Mouse (Mus musculus) forebrain, embryonic 14.5 days (tissue): ENCODE data around the gene Peli1. TPM values are rescaled to one million over a fixed set of nuclear protein-coding genes. Genes with fewer than 3 reads are reported as not detected.
A peak's percentile ranks its signal among the peaks of the same experiment; 100 is the strongest.

Experiments used
- ATAC-seq: fragments of 200-750 bp; cut with Nextera tagmentation; 2 replicates; pipeline ENCODE4 v1.8.0; 2017; ENCODE audit warnings: mild to moderate bottlenecking, moderate library complexity
- DNase-seq: peaks from one replicate; pipeline ENCODE4 v3.0.0-alpha.2; 2015; ENCODE audit warnings: low spot score
- H3K27ac ChIP-seq: fragments of 300-500 bp; sonication (generic); 2 replicates; pipeline ENCODE4 v1.5.1; 2014; ENCODE audit warnings: low read depth, mild to moderate bottlenecking, control low read depth, low read length, moderate library complexity
- H3K27me3 ChIP-seq: fragments of 300-500 bp; sonication (generic); replicated peaks from 2 replicates; pipeline ENCODE4 v1.6.1; 2014; ENCODE audit warnings: low read length, control low read depth, mixed read lengths; ENCODE audit not compliant: control insufficient read depth, insufficient read depth
- H3K36me3 ChIP-seq: fragments of 300-500 bp; sonication (generic); 2 replicates; pipeline ENCODE4 v1.6.1; 2014; ENCODE audit warnings: low read length, control low read depth; ENCODE audit not compliant: control insufficient read depth, insufficient read depth
- H3K4me1 ChIP-seq: fragments of 300-500 bp; sonication (generic); 2 replicates; pipeline ENCODE4 v1.6.1; 2014; ENCODE audit warnings: antibody characterized with exemption, low read length, control low read depth; ENCODE audit not compliant: control insufficient read depth, insufficient read depth
- H3K4me2 ChIP-seq: fragments of 300-500 bp; sonication (generic); 2 replicates; pipeline ENCODE4 v1.6.1; 2014; ENCODE audit warnings: mild to moderate bottlenecking, control low read depth, low read length
- H3K4me3 ChIP-seq: fragments of 300-500 bp; sonication (generic); 2 replicates; pipeline ENCODE4 v1.5.1; 2014; ENCODE audit warnings: low read depth, low read length, control low read depth
- H3K9ac ChIP-seq: fragments of 300-500 bp; sonication (generic); 2 replicates; pipeline ENCODE4 v1.6.1; 2014; ENCODE audit warnings: mild to moderate bottlenecking, low read length, control low read depth, moderate library complexity
- H3K9me3 ChIP-seq: fragments of 300-500 bp; sonication (generic); replicated peaks from 2 replicates; pipeline ENCODE4 v1.6.1; 2016; ENCODE audit warnings: low read length, control low read depth, mixed read lengths; ENCODE audit not compliant: control insufficient read depth
- WGBS: fragments of 180-500 bp; shearing (Covaris S2); extraction: QIAGEN DNeasy Blood & Tissue Kit; methylation state at CpG from one replicate; pipeline ENCODE4 v1.1.7; 2014; 5-methylcytosine and 5-hydroxymethylcytosine counted together
- polyA plus RNA-seq: library from polyadenylated mRNA; unstranded; fragments of >200 nt; fragmentation: Nextera tagmentation; extraction: Ambion mirVana; gene quantifications from 2 replicates; pipeline ENCODE4 v1.2.1, GENCODE M21; 2014

Peli1 gene
- 120 TPM in 2 replicates for polyA plus RNA-seq

DNA sequence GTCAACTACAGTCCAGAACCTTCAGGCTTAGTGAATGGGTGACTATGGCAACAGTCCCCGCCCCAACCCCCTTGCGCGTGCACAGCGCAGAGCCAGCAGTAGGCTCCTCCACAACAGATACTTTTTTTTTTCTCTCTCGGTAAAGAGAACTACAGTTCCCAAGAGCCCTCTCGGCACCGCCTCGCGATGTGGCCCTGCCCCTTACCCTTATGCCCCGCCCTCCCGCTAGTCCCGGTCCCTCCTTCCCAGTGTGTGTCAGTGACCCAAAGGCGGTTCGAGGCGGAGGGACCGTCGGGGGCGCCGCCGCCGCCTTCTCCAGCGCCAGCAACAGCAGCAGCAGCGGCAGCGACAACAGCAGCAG is at the start of gene Peli1:
Peli1 (plus strand) TSS at position 225 of the 361 bp plus-strand sequence.
- Histone ChIP-seq H3K4me2 (peak within 1 kb of the TSS; percentile 64), H3K4me1 (peaks cover 9% of the 10 kb centered on the region), H3K27ac (peak within 1 kb of the TSS; percentile 99), H3K4me3 (peak within 1 kb of the TSS; percentile 97), H3K36me3 (no peaks in the 10 kb centered on the region), H3K27me3 (no peaks in the 10 kb centered on the region), H3K9me3 (no peaks in the 10 kb centered on the region), H3K9ac (peak within 1 kb of the TSS; percentile 99)
- DNase-seq: peak; percentile 99
- ATAC-seq: peak; percentile 99
- WGBS: 0% methylated on average over 23 of the region's 24 CpGs

GRCm38 (mm10) chr11:21042590-21042989 is 48.5 kb upstream of the Peli1 start:
- Histone ChIP-seq H3K27me3 (no peaks in the 10 kb centered on the region), H3K36me3 (no peaks in the 10 kb centered on the region), H3K4me1 (no peaks in the 10 kb centered on the region), H3K27ac (no peak overlapping the region), H3K4me2 (no peak overlapping the region), H3K4me3 (no peak overlapping the region), H3K9me3 (no peaks in the 10 kb centered on the region), H3K9ac (no peak overlapping the region)
- no peak for ATAC-seq
- no peak for DNase-seq
- 87% methylated on average over 5 of the region's 5 CpGs for WGBS

- Histone ChIP-seq H3K36me3 (no peaks in the 10 kb centered on the region), H3K4me3 (no peak overlapping the region), H3K27me3 (no peaks in the 10 kb centered on the region), H3K9me3 (no peaks in the 10 kb centered on the region), H3K9ac (no peak overlapping the region), H3K27ac (no peak overlapping the region), H3K4me2 (no peak overlapping the region), H3K4me1 (no peaks in the 10 kb centered on the region)
- DNase-seq: no peak
- 83% methylated on average over 2 of the region's 2 CpGs for WGBS
- ATAC-seq: no peak
These were observed 44.9 kb upstream of the Peli1 start for GRCm38 (mm10) chr11:21046188-21046587.

DNA sequence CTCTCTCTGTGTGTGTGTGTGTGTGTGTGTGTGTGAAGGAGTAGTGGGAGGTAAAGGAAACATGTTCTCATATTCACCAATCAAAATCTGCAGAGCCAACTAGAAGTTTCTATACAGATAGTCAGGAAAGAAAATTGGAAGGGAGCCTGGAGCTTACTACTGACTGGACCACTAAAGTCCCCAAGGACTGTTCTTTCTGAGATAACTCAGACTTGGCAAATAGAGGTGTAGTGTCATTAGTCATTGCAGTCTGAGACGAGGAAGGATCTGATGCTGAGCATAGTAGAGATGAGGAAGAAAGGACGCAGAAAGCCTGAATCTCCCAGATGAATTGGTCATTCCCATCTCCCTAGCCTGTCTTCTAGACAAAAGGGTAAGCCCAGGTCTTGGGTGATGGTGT is 43.2 kb upstream of the Peli1 start:
- H3K27me3 ChIP-seq: no peaks in the 10 kb centered on the region

DNA sequence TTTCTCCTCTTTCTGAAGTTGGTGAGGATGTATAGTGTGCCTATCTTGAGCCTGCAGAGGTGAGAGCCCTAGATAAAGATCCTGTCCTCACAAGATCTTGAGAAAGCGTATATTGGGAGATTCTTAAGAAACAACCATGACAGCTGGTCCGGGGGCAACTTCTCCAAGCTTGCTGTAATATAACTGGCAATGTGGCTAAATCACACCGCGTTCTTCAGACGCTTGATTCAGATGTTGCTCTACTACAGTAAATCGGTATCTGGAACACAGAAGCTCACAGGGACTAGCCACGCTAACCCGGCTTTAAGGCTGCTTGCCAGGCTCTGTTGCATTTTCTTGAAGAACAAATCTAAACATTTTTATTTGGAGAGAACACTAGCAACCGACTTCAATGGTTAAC is 39.4 kb upstream of the Peli1 start:
- no peaks in the 10 kb centered on the region for H3K9me3 ChIP-seq
- DNase-seq: no peak
- H3K27me3 ChIP-seq: no peaks in the 10 kb centered on the region
- ATAC-seq: no peak
- H3K9ac ChIP-seq: no peak overlapping the region
- H3K27ac ChIP-seq: no peak overlapping the region
- no peak overlapping the region for H3K4me3 ChIP-seq
- no peaks in the 10 kb centered on the region for H3K36me3 ChIP-seq
- WGBS: 86% methylated on average over 9 of the region's 9 CpGs
- no peak overlapping the region for H3K4me2 ChIP-seq
- no peaks in the 10 kb centered on the region for H3K4me1 ChIP-seq

More for the DNA sequence above, 43.2 kb upstream of the Peli1 start:
- DNase-seq (no peak), ATAC-seq (no peak)
- Histone ChIP-seq H3K36me3 (no peaks in the 10 kb centered on the region), H3K9me3 (no peaks in the 10 kb centered on the region), H3K27ac (no peak overlapping the region), H3K9ac (no peak overlapping the region), H3K4me1 (no peaks in the 10 kb centered on the region), H3K4me2 (no peak overlapping the region), H3K4me3 (no peak overlapping the region)
- 88% methylated on average over 2 of the region's 2 CpGs for WGBS

GRCm38 (mm10) chr11:21054587-21054986 is 36.5 kb upstream of the Peli1 start:
- no peak overlapping the region for H3K9ac ChIP-seq

GRCm38 (mm10) chr11:21056109-21056850 is 34.8 kb upstream of the Peli1 start:
- no peaks in the 10 kb centered on the region for H3K36me3 ChIP-seq
- no peak overlapping the region for H3K9ac ChIP-seq
- no peaks in the 10 kb centered on the region for H3K9me3 ChIP-seq
- H3K27ac ChIP-seq: no peak overlapping the region
- H3K27me3 ChIP-seq: no peaks in the 10 kb centered on the region
- no peak for DNase-seq
- no peak overlapping the region for H3K4me3 ChIP-seq
- ATAC-seq: no peak
- H3K4me2 ChIP-seq: no peak overlapping the region
- no peaks in the 10 kb centered on the region for H3K4me1 ChIP-seq
- 84% methylated on average over 13 of the region's 13 CpGs for WGBS

More at GRCm38 (mm10) chr11:21054587-21054986, 36.5 kb upstream of the Peli1 start:
- Histone ChIP-seq H3K4me2 (no peak overlapping the region), H3K27me3 (no peaks in the 10 kb centered on the region), H3K4me1 (no peaks in the 10 kb centered on the region), H3K9me3 (no peaks in the 10 kb centered on the region), H3K27ac (no peak overlapping the region), H3K4me3 (no peak overlapping the region), H3K36me3 (no peaks in the 10 kb centered on the region)
- no peak for ATAC-seq
- DNase-seq: no peak

DNA sequence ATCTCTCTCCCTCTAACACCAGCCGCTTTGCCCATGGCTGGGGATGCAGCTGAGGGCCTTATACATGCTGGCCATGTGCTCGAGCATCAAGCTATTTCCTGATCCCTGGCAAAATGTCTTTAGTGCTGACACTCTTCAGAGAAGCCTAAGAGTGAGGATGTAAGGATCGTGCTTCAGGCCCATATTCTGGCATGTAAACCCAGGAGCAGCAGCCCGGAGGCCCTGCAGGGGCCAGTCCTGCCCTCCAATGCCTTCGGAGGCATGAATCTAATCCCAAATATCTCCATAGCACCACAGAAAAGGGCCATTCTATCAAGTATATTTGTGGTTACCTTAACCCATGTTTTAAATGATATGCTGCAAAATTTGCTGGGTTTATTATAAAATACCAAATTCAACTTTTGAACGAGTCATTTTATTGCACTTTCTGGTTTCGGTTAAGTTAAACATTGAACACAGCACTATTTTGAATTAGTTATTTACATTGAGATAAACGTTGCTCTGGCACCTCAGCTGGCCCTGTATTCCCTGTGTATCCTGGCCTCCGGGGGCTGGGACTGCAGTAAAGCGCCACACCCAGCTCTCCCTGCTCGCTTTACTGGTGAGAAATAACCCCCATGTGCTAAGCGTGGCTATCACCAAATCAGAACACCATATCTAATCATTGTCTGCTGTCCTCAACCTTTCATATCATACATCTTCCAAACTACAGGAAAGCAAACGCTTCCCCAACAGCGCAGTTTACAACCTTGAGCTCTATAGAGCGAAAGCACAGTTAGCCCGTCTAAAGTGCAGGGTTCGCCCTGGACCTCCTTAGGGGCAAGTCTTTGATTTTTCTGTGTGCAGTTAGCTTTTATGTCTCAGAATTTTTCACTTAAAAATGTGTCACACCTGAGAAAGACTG is 33.3 kb upstream of the Peli1 start:
- H3K9ac ChIP-seq: no peak overlapping the region
- no peaks in the 10 kb centered on the region for H3K9me3 ChIP-seq
- H3K4me2 ChIP-seq: no peak overlapping the region
- DNase-seq (no peak), ATAC-seq (no peak)
- no peak overlapping the region for H3K27ac ChIP-seq
- WGBS: 88% methylated on average over 17 of the region's 17 CpGs
- H3K27me3 ChIP-seq: no peaks in the 10 kb centered on the region
- no peak overlapping the region for H3K4me3 ChIP-seq
- H3K4me1 ChIP-seq: no peaks in the 10 kb centered on the region
- H3K36me3 ChIP-seq: no peaks in the 10 kb centered on the region

- Histone ChIP-seq H3K9me3 (no peaks in the 10 kb centered on the region), H3K27ac (no peak overlapping the region), H3K4me1 (no peaks in the 10 kb centered on the region), H3K9ac (no peak overlapping the region), H3K4me3 (no peak overlapping the region), H3K4me2 (no peak overlapping the region), H3K36me3 (no peaks in the 10 kb centered on the region), H3K27me3 (no peaks in the 10 kb centered on the region)
- DNase-seq (no peak), ATAC-seq (no peak)
- 85% methylated on average over 5 of the region's 5 CpGs for WGBS
These were observed 32.7 kb upstream of the Peli1 start for GRCm38 (mm10) chr11:21058415-21058781.
